Mouse (Mus musculus) embryo, embryonic 9.5 days (tissue): Measurements from ENCODE around the gene Agrp.
A peak's percentile ranks its signal among the peaks of the same experiment; 100 is the strongest.

Source experiments
- DNase-seq: peaks from one replicate; pipeline ENCODE4 v3.0.0-alpha.2; 2017; ENCODE audit errors: extremely low spot score

The Agrp gene

DNA sequence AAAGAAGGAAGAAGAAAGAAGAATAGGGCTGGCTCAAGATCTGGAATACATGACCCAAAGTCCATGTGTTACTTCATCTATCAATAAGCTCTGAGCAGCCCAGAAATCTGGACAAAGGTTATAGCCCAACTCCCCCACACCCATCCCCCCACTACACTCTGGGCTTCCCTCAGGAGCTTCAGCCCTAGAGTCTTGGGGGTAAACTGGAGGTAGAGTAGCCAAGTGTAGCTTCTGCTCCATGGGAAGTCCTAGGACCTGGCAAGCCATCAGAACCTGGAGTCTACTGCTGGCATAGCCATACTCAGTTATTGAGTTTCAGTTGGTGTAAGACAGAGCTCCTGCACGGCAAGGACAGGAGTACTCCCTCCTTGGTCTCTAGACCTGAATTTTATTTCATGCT lies 87.7 kb downstream of the Agrp start:
- no peak for DNase-seq

DNA sequence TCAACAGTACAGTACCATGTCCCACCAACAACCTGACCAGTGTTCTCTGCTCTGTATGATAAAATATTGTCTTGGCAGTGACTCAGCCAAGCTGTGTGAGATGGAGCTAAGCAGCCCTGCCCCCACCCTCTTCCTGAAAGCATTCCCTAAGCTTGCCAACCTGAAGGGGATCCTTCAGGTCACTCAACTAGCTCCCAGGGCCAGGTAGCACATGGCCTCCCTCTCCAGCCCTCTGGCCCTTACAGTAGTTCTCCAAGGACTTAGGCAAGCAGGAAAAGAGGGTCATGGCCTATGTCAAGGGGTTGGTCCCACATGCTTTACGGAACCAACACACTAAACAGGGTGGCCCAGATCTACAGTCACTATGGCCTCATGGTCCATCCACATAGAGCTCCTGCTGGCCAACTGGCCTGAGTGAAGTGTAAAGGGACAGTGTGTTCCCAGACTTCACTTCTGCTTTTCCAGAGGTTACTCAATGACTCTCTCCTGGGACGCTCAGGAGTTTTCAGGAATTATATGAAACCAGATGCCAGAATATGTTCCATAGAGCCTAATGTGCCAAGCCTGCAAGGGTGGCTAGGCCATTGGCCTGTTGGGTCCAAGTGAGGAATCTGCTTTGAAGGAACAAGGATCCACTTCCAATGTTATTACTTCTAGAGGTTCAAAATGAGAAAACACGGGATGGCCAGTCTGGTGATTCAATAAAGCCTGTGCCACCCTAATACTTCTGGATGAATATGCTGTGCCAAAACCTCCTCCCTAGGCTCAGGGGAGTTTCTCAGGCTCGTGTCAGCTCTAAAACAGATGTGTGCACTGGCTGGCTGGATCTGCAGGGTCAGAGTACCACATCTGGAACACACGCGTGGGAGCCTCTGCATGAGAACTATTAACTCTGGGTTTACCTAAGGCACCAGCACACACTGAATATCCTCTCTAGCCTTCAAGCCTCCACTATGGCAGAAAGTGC lies 90.5 kb downstream of the Agrp start:
- DNase-seq = no peak

DNA sequence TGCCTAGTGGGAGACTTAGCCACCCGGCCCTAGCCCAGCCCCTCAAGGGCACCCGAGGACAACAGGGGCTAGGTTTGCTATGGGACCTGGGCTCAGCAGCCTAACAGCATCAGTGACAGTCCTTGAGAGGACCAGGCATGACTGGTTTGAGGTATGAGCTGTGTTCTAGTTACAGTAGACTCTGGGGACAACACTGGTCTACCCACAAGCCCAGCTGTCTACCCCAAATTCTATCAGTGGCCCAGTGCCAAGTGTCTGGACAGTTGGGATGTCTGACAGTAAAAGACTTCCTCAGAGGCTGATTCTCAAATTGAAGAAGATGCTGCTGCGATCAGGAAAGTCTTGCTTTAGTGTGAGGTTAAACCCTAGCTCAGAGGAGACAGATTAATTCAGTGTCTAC lies 91.9 kb downstream of the Agrp start:
- DNase-seq = no peak

DNA sequence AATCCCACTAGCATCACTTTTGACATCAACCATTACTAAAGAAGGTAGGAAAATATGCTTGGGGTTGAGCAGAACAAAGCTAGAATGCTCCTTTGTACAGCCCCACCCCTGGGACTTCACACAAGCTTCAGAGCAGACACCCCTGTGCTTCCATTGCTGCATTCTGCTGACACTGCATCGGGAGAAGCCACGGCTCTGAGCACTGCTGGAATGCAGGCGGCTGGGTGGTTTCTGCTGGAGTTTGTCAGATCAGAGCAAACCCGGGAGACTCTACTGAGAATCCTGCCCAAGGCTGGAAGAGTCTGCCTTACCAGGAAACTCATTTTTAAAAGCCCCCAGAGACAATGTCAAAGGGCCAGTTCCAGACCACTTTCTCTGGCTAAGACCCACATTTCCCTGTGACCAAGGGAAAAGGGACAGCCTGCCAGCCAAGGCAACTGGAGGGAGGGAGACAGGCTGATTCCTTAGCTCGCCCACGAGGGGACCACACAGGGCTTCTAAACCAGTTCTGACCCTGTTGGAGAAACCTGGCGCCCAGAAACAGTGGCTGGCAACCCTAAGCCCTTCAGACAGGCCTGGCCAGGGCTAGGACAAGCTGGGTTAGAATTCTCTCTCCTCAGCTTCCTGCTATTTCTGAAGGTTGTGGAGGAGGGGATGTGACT lies 92.5 kb downstream of the Agrp start:
- DNase-seq = no peak

DNA sequence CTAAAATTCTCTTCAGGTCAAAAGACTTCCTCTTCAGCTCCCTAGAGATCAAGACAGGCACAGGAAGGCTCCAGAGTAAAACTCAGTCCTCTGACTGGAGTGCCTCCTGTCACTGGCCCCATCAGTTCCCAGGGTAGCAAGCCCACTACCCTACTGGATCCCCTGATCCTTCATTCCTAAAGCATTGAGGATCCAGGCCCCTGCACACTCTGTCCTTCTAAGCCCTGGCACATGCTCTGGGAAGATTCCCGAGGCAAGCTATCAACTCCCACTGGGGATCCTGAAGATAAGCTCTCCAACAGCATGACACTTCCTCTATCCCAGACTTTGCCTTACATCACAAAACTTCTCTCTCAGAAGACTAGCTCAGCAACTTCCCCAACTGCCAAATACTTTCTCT lies 93.5 kb downstream of the Agrp start:
- DNase-seq = no peak

DNA sequence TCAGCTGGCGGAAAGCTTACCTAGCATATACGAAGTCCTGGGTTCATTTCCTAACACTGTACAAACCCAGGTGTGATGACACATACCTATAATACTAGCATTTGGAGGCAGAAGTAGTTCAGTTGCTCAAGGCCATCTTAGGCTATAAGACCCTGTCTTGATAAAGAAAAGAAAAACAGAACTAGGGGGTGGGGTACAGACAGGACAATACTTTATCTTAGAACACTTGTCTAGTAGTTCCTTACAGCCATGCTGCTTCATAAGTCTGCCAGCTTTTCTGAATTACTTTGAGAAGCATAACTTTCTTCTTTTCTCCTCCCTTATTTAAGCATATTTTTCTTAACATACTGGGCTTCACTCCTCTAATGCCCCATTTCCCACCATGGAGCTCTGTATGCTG lies 94.4 kb downstream of the Agrp start:
- no peak for DNase-seq

DNA sequence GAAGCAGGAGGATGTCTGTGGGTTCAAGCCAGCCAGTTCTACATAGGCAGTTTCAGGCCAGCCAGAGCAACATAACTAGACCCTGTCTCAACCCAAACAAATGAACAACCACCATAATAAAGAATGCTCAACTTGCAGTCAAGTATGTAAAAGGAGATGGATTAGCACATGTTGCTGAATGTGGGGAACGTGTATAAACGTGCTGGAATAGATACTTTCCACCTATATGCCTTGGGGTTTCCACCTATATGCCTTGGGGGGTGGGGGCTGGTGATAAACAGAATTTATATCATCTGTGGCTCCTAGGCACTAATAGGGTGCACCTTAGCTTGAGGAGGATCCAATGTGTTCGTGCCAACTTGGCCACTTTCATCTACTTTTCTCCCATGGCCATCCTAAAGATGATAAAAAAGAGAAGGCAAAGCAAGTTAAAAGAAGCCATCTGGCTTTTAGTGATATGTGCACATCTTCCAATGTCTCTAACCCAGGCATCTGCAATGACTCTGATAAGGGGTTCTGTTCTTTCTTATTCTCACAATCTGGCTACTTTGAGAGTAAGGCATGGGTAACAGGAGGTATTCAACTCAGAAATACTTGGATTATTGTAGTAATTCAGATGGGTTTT lies 95.0 kb downstream of the Agrp start:
- DNase-seq = no peak

DNA sequence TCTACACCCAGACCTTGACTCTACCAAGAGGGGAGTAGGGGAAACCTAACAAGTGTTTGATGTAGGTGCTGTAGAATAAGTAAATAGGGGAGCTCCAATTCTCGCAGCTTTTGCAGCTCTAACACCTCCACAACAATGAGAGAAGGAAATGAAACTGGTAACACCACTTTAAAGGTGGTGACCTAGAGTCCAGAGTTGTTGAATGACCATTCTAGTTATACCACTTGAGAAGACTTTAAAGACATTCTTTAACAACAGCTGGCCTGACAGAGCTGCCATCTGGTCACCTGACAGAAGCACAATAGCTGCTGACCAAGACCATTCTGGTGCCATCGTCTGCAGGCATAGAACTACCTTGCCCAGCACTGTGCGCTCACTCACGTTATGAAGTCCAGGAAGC lies 98.3 kb downstream of the Agrp start:
- no peak for DNase-seq

DNA sequence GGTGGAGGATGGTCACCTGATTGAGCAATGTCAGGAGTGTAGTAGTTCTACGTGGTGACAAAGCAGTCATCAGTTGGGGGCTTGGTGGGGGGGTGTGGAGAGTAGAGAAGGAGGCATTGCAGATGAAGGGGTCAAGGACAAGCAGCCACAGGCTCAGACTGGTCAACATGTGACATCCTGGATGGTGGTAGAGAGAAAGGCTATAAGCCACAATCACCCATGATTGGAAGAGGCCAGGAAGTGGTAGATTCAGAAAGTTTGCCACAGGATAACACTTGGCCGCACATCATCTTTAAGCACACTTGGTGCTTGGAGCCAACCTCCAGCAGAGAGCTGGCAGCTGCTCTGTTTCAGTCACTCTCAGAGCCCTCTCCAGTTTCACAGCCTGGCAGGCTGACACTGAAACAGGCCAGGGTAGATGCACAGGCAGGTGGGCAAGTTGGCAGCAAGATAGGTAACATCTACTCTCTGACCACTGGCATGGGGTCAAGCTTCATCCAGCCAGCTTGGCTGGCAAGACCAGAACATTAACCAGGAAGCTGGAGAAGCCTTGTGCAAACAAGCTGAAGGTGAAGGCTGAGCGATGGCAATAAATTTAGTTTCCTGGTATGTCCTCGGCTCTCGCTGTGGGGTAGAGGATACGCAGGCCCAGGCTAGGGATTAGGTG lies 100.0 kb downstream of the Agrp start:
- no peak for DNase-seq

DNA sequence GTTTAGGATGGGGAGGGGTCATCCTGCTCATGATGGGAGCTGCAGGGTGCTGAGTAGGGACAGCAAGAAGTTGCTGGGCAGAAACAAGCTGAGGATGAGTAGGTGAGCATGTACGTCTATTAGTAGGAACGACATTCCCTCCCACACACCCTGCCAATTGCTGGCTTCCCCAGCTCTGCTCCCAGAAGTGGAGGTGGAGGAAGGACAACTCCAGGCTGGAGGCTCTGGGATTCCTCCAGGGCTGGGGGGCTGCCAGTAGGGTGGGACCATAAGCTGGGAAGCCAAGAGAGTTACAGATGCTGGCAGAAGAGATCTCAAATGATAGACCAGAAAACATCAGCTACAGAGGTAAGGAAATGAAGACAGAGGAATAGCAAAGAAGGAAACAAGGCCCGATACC lies 100.6 kb downstream of the Agrp start:
- no peak for DNase-seq

DNA sequence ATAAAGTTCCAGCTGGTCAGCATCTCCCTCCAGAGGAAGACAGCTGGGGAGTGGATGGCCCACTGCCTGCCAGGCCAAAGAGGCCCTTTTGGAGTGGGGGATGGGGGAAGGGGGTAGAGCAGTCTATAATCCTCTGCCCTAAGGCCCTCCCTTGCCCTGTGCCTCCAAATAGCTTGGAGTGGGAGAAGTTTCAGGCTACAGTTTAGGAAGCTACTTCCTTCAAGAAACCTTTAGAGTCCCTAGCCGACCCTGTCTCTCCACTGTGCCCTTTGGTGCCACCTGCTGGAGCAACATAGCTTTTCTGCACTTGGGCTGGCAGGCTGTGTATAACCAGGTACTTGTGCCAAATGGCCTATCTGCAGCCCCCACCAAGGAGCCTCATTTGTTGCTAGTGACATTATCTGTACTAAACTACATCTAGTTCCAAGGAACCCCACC lies 103.3 kb downstream of the Agrp start:
- DNase-seq = peak; percentile 83

DNA sequence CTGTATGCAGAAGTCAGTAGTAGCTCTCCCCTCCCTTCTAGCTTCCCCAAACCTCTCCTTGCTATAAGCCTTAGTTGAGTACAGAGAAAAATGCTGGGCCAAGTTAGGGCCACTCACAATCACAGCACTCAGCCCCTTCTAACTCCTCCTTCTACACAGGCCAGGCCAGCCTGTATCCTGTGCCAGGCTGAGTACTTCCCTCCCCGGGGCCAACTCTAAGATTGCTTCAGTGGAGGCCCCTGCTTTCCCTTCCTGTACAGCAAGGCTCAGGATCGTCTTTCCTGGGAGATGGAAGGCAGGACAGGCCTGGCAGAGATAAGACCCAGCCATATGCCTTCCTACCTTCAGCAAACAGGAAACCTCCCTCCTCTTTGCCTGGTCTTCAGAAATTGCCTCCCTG lies 103.8 kb downstream of the Agrp start:
- no peak for DNase-seq

DNA sequence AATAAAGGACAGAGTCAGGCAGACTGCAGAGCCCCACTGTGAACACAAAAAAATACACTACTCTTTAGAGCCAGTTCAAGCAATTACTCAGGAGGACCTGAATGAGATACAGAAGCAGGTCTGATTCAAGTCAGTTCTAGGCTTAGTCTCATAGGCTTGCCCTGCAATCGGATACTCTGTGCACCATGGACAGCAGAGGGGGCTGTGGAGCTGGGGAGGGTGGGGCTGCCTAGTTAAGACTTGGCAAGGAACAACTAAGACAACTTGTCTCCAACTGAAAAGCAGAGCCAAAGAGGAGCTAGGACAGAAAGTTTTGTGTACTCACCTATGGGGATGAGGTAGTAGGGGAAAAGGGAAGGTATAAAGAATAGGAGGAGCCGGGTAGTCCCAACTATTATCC lies 105.4 kb downstream of the Agrp start:
- peak; percentile 41 for DNase-seq

DNA sequence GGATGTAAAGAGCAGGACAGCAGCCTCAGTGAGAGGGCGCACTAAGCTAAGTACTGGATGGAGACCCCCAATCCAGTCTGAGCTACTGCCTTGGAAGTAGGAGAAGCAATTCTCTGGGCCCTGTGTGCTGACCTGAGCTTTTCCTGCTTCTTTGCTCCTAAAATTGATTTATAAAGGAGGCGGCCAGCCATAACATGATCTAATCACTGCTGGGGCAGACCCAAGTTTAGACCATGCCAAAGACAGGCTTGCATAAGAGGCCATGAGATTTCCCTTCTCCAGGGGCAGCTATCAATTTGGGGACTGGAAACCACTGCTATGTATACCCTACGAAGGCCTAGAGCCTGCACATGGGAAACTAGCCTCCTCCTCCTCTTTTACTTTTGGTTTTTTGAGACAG lies 107.9 kb downstream of the Agrp start:
- no peak for DNase-seq

DNA sequence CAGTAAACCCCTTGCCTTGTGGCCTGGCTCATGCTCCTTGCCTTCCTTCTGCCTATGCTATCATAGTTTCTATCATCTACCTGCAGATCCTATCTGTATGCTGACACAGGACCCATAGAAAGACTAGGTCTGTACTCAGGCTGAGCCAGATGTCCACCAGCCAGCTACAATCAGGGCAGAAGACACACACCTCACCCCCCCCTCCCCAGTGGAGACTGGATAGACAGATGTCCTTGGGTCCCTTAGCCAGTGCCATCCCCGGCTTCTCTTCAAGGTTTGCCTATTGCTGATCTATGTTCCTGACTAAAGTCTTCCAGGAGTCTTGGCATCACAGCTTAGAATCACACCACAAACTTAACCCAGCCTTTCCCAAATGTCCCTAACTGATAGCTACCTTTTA lies 109.0 kb downstream of the Agrp start:
- DNase-seq = no peak

DNA sequence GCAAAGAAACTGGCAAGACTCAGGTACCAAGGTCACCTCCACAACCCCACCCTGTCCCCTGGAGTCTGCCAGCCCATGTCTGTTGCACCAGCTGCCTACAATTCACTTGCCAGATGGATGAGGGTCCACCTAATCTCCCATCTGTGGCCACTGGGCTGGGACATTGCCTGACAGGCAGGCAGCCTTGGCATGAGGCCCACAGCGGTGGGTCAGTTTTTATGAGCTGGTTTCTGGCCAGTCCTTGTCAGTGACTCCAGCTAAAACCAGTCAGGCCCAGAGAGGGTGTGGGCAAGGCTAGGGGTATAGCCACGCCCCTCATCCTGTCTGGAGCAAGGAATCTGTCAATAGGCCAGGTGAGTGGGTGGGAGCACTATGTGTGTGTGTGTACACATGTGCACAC lies 110.1 kb downstream of the Agrp start:
- DNase-seq = no peak

DNA sequence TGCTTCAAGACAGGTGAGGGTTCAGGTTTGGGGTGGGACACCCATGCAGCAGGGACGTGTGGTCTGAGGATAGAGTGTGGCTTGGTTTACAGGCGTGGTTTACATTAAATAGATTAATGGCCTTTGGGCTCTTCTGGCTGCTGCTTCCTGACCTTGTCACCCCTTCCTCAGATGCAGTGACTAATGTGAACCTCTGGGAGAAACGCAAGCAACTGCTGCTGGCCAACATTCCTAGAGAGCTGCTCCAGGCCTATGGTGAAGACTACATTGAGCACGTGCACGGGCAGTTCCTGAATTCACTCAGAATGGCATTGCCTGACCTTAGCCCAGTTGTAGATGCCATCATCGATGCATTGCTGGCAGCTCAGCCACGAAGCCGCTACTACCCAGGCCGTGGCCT lies 114.3 kb downstream of the Agrp start:
- DNase-seq = peak; percentile 22

DNA sequence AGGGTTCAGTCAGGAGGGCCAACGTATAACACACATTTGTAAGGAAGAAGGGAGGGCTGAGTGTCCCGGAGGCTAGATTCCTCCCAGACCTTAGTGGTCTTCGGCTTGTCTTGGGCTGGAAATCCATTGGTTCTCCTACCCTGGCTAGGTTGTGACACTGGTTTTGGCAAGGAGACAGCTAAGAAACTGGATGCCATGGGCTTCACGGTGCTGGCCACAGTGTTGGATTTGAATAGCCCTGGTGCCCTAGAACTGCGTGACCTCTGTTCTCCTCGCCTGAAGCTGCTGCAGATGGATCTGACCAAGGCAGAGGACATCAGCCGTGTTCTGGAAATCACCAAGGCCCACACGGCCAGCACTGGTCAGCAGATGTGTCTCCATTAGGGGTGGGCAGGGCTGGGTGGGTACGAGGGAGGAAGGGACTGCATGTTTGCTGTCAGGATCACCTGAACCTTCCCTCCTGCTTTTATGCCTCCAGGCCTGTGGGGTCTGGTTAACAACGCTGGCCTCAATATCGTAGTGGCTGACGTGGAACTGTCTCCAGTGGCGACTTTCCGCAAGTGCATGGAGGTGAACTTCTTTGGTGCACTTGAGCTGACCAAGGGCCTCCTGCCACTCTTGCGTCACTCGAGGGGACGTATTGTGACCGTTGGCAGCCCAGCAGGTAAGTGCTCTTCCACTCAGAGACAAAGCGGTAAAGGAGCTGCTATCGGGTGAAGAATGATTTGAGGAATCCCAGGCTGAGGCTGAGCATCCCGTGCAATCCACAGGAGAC lies 115.0 kb downstream of the Agrp start:
- DNase-seq = no peak

DNA sequence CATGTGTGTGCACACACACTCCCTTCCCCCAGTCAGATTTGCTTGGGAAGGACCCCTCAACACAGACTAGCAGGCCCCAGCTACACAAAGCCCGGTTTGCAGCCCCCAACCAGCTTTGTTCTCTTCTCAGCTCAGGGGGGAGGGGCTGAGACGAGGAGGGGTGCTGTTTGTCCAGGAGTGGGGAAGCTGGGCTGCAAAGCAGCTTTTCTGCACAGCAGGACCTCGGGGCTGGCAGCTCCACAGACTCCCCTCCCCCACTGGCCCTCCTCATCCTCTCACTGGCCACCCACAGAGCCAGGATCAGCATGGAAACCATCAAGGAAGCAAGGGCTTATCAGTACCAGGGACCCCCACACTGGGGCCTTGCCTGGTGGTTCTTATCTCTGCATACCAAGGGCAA lies 116.1 kb downstream of the Agrp start:
- DNase-seq = peak; percentile 78

DNA sequence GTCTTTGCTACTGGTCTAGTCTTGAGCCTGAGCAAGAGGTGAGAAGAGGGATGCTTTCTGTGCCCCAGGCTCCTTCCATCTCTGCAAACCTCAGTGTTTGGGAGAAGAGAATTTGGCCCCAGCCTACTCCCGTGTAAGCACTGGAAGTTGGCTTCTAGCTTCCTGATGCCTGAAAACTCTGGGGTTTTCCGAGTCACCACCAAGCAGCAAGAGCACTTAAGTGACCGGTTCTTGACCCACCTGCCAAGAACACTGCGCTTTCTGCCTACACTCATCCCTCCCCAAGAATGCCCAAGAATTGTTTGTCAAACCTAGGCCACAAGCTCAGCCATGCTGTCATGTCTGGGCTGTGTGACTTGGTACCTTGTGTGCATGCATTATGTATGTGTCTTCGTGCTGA lies 116.7 kb downstream of the Agrp start:
- DNase-seq = no peak

DNA sequence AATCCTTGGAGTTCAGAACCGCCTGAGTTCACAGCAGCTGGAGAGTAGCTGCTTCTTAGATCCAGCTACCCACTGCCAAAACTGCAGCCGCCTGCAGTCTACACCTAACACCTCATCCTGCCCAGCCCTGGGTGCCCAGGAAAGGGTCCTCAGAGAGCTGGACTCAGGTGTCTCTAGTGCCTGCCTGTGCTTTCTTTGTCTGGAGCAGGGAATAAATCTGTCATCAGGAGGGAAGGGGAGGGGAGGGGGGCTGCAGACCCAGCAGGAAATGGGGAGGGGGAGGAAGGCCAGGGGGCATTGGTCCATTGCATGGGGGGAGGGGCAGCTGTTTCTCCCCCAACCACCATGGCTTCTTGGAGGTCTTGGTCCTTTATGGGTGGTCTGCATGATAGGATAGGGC lies 117.6 kb downstream of the Agrp start:
- peak; percentile 78 for DNase-seq
